Mouse (Mus musculus) frontal cortex, postnatal 14 days (tissue): ENCODE measurements around the gene Cmya5.
"Not testable (repeated sequence)": the region's sequence is repeated elsewhere in the genome, so short reads cannot be mapped to it uniquely, and the experiment has no call there.

Source experiments
- DNase-seq, 2 experiments: peaks; one replicate each; pipeline ENCODE4 v3.0.0; 2022; ENCODE audit warnings: low spot score in 2 of 2

Gene Cmya5

DNA sequence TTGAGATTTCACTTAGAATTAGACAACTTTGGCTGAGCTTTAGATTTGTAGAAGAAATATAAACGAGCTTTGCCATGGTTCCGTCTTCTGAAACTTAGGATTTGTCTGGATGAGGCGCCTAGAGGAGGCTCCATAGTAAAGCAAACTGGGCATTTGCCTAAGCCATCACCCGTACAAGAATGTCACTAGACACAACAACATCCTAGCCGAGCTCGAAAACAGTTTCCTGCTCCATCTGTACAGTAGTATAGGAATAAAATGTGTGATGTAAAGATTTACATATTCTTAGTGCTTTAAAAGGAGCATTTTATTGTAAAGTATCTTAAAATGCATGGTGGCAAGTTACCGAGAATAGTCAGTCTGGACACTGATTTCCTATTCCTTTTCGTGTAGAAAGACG is 22.2 kb downstream of the Cmya5 start:
- DNase-seq: no peak

GRCm38 (mm10) chr13:93117241-93117640 is 27.3 kb downstream of the Cmya5 start:
- DNase-seq: no peak

- DNase-seq: no peak
These were observed 42.0 kb downstream of the Cmya5 start for GRCm38 (mm10) chr13:93102340-93103090.

DNA sequence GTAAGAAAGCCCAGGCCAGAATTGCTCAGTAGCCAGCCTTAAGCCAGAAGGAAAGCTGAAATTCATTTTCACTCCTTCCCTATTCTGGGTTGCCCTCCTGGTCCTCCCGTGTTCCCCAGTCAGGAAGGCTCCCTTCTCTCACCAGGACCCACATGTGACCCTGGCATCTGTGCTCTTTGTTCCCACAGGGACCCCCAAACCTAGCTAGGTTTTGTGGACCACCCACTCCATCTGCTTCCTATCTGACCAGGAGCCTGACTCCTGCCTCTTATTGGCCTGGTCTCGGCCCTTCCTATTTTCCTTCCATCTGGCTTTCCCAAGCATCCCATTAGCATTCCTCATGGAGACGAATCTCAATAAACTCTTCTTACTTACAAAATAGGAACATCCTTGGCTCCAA is 45.9 kb downstream of the Cmya5 start:
- no peak for DNase-seq

DNA sequence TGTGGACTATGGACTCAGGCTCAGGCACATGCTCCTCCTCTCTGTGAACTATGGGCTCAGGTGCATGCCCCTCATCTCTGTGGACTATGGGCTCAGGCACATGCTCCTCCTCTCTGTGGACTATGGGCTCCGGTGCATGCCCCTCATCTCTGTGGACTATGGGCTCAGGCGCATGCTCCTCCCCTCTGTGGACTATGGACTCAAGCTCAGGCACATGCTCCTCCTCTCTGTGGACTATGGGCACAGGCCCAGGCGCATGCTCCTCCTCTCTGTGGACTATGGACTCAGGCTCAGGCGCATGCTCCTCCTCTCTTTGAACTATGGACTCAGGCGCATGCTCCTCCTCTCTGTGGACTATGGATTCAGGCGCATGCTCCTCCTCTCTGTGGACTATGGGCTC is 47.9 kb downstream of the Cmya5 start:
- no peak for DNase-seq

GRCm38 (mm10) chr13:93095097-93095791 is 49.3 kb downstream of the Cmya5 start:
- DNase-seq: no peak

GRCm38 (mm10) chr13:93094204-93094935 is 50.2 kb downstream of the Cmya5 start:
- DNase-seq: no peak

DNA sequence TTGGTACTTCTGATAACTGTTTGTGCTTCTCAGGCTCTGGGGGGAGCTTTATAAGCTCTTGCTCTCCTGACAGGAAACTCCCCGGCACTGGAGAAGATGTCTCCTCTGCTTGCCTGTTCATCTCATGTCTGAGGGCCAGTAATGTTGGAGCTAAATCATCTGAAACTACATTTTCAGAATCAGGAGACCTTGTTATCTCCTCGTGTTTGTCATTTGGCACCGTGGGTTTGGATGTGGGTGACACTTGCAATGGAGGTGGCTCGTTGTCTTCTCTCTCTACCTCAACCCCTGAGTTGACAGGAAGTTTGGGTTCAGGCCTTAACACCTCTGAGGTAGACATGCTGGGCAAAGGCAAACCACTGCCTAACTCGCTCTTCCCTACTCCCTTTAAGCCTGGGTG is 50.8 kb downstream of the Cmya5 start:
- DNase-seq: no peak

DNA sequence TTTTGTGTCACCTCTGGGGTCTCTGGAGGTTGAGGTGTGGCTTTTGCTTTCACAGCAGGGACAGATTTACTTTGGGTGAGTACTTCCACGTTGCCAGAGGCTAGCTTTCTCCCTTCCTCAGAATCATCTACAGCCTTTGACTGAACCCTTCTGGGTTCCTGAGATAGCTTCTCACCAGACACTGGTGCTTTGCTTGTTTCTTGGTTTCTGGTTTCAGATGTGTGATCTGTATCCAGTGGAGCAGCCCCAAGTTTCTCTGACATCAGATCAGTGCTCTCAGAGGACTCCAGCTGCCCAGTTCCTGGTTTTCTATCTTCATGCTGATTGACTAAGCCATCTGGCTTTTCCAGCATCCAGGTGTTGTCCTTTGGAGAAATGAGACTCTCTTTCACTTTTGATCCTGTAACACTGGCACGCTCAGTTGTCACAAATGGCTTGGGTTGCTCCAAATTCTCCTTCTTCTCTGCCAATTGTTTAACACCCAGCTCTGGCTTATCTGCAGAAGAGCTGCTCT is 51.6 kb downstream of the Cmya5 start:
- DNase-seq: no peak

- no peak for DNase-seq
These were observed 52.6 kb downstream of the Cmya5 start for GRCm38 (mm10) chr13:93091866-93092455.

GRCm38 (mm10) chr13:93091176-93091575 is 53.3 kb downstream of the Cmya5 start:
- DNase-seq: no peak

DNA sequence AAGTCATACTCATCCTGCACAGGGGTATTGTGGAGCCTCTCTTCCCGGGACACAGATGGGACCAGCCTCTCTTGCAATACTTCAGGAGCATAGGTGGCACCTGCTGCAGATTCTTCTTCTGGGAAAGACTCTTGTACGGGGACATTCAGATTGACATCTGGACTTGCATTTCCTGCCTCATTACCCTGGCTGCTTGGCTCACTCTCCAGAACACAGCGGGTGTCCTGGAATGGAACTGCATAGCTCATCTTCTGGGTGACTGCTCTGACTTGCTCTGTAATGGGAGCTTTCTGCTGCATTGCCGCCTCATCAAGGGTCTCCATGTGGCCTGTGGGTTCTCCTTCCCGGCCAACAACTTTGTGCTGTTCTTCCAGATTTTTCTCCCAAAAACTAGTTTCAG is 55.0 kb downstream of the Cmya5 start:
- DNase-seq: no peak

DNA sequence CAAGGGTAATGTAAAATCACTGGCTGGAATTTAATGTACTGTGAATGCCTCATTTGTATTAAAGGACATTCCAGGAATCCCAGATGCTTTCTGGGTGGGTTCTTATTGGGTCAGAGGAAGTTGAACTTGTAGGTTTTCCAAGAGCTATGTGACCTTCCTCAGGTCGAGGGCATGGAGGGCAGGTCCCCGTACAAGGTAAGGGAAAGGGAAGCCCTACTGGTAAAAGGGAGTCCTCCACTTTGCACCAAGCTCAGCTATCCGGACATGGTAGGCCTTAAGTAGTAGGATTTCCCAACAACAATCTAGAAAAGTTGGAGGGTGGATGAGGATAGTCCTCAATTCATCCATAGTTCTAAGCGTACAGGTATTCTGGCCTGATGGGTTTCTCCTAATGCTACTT is 58.8 kb downstream of the Cmya5 start:
- DNase-seq: no peak

DNA sequence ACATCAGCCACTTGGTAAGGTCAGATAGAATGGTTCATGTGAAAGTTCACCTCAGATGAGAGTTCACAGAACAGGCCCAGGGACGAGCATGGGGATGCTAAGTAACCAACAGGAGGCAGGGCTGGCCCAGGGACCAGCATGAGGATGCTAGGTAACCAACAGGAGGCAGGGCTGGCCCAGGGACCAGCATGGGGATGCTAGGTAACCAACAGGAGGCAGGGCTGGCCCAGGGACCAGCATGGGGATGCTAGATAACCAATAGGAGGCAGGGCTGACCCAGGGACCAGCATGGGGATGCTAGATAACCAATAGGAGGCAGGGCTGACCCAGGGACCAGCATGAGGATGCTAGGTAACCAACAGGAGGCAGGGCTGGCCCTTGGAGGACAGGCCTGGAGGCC is 62.2 kb downstream of the Cmya5 start:
- DNase-seq: not testable (repeated sequence)

DNA sequence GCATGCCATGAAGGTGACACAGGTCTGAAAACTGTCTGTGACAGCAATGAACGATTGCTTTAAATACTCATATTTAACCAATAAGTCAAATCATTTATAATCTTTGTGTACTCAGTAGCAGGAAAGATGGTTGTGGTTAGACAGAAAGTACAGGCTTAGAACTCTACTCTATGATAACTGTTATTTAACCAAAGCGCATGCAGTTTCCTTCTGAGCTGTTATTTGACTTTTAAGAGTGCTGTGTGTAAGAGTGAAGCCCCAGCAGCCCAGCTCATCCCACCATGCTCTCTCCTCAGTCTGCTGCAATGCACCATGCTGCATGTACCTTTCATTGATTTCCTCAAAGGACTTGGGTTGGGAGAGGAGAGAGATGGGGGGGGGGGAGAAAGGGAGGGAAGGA is 63.7 kb downstream of the Cmya5 start:
- no peak for DNase-seq

DNA sequence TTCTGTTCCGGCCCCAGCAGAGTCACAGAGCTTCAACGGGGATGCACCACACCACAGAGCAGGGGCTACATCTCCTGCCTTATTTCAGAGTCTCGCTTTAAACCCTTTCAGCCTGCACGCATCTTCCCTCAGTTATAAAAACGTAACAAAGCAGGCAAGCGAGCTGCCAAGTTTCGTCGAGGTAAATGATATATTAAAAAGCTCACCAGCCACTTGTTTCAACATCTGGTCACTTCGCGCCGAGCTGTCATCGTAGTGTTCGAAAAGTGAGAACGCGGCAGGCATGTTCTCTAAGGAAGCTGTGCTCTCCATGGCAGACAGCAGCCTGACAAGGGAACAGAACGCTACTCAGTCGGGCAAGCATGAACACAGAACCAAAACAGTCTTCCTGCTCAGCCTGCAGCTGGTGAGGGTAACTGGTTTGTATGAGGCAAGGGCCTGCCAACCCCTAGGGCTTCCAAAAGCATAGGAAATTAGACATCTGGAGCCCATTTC is 70.3 kb downstream of the Cmya5 start:
- DNase-seq: no peak

- no peak for DNase-seq
These were observed 70.9 kb downstream of the Cmya5 start for GRCm38 (mm10) chr13:93073595-93073994.

GRCm38 (mm10) chr13:93072871-93073411 is 71.6 kb downstream of the Cmya5 start:
- DNase-seq: no peak

GRCm38 (mm10) chr13:93070406-93070805 is 74.1 kb downstream of the Cmya5 start:
- no peak for DNase-seq

DNA sequence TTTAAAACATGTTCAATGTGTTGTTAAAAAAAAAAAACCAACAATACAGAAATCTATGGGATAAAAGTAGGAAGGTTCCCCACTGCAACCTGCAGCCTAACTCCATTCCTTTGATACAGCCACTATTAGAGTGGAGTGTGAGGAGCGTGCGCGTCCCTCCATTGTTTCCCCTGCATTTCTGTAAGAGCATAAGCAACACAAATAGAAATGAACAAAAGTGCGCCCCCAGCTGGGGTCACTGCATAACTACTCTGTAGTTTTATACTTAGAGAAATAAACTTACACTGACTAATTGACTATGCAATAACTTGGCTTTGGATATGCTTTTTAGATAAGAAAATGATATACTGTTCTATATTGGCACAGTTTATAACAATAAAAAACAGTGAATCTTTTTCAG is 75.0 kb downstream of the Cmya5 start:
- no peak for DNase-seq

GRCm38 (mm10) chr13:93068353-93068752 is 76.2 kb downstream of the Cmya5 start:
- no peak for DNase-seq
